Mouse (Mus musculus) hindbrain, embryonic 13.5 days (tissue): ENCODE measurements around the gene Zfp607b. TPM values are rescaled to one million over a fixed set of nuclear protein-coding genes. Genes with fewer than 3 reads are reported as not detected.

Experiments
- ATAC-seq: fragments of 200-750 bp; cut with Nextera tagmentation; 2 replicates; pipeline ENCODE4 v1.8.0; 2017; ENCODE audit warnings: moderate TSS enrichment; ENCODE audit not compliant: low FRiP score
- H3K27ac ChIP-seq: fragments of 300-500 bp; sonication (generic); 2 replicates; pipeline ENCODE4 v1.5.1; 2015; ENCODE audit warnings: inconsistent platforms, mild to moderate bottlenecking, moderate library complexity
- H3K27me3 ChIP-seq: fragments of 300-500 bp; sonication (generic); 2 replicates; pipeline ENCODE4 v1.6.1; 2015; ENCODE audit warnings: mild to moderate bottlenecking, inconsistent platforms
- H3K36me3 ChIP-seq: fragments of 300-500 bp; sonication (generic); 2 replicates; pipeline ENCODE4 v1.6.1; 2015; ENCODE audit warnings: mild to moderate bottlenecking, inconsistent platforms
- H3K4me1 ChIP-seq: fragments of 300-500 bp; sonication (generic); replicated peaks from 2 replicates; pipeline ENCODE4 v1.6.1; 2015; ENCODE audit warnings: inconsistent platforms
- H3K4me2 ChIP-seq: fragments of 300-500 bp; sonication (generic); 2 replicates; pipeline ENCODE4 v1.6.1; 2015; ENCODE audit warnings: inconsistent platforms, mild to moderate bottlenecking, moderate library complexity
- H3K4me3 ChIP-seq: fragments of 300-500 bp; sonication (generic); 2 replicates; pipeline ENCODE4 v1.5.1; 2015; ENCODE audit warnings: mild to moderate bottlenecking, inconsistent platforms
- H3K9ac ChIP-seq: fragments of 300-500 bp; sonication (generic); 2 replicates; pipeline ENCODE4 v1.6.1; 2015; ENCODE audit warnings: mild to moderate bottlenecking, inconsistent platforms
- H3K9me3 ChIP-seq: fragments of 300-500 bp; sonication (generic); 2 replicates; pipeline ENCODE4 v1.6.1; 2016; ENCODE audit warnings: inconsistent platforms
- WGBS: fragments of 180-500 bp; shearing (Covaris S2); methylation state at CpG from one replicate; pipeline ENCODE4 v1.1.7; 2015; 5-methylcytosine and 5-hydroxymethylcytosine counted together
- polyA plus RNA-seq: library from polyadenylated mRNA; unstranded; fragments of >200 nt; fragmentation: Nextera tagmentation; extraction: Ambion mirVana; gene quantifications from 2 replicates; pipeline ENCODE4 v1.2.1, GENCODE M21; 2015

Gene Zfp607b
- polyA plus RNA-seq, 1 experiment from 2014 or later = 10.8 TPM

GRCm38 (mm10) chr7:27687836-27688235 is 1.3 kb upstream of the Zfp607b start:
- 75% methylated on average over 3 of the region's 3 CpGs for WGBS
- Histone ChIP-seq H3K27ac (no peak overlapping the region), H3K9ac (0 out of 2 replicates have a peak overlapping the region, but pooled peaks have one; percentile 79), H3K36me3 (no peaks in the 10 kb centered on the region), H3K4me1 (peaks cover 18% of the 10 kb centered on the region), H3K4me2 (peak overlapping the region; percentile 76), H3K9me3 (no peaks in the 10 kb centered on the region), H3K4me3 (0 out of 2 replicates have a peak overlapping the region, but pooled peaks have one; percentile 50), H3K27me3 (peaks cover 2% of the 10 kb centered on the region; the same call in 1 of the 2 replicates)
- ATAC-seq = no peak

GRCm38 (mm10) chr7:27688246-27688788 is 823 bp upstream of the Zfp607b start:
- H3K9ac ChIP-seq = peak overlapping the region; percentile 79
- no peak for ATAC-seq

GRCm38 (mm10) chr7:27691076-27691475 is 1.9 kb downstream of the Zfp607b start:
- no peak overlapping the region for H3K4me2 ChIP-seq
- no peak for ATAC-seq
- peaks cover 11% of the 10 kb centered on the region for H3K36me3 ChIP-seq
- 45% methylated on average over 5 of the region's 5 CpGs for WGBS
- no peak overlapping the region for H3K9ac ChIP-seq
- H3K27ac ChIP-seq = no peak overlapping the region
- no peaks in the 10 kb centered on the region for H3K27me3 ChIP-seq
- no peak overlapping the region for H3K4me3 ChIP-seq
- H3K4me1 ChIP-seq = peaks cover 15% of the 10 kb centered on the region
- H3K9me3 ChIP-seq = no peaks in the 10 kb centered on the region

More at GRCm38 (mm10) chr7:27688246-27688788, 823 bp upstream of the Zfp607b start:
- peak overlapping the region; percentile 76 for H3K4me2 ChIP-seq
- H3K27me3 ChIP-seq = peaks cover 2% of the 10 kb centered on the region; the same call in 1 of the 2 replicates
- no peaks in the 10 kb centered on the region for H3K36me3 ChIP-seq
- WGBS = 35% methylated on average over 14 of the region's 14 CpGs
- H3K4me1 ChIP-seq = peaks cover 18% of the 10 kb centered on the region
- peak overlapping the region; percentile 88 for H3K27ac ChIP-seq
- no peaks in the 10 kb centered on the region for H3K9me3 ChIP-seq
- H3K4me3 ChIP-seq = peak overlapping the region; percentile 50

- Histone ChIP-seq H3K4me2 (no peak overlapping the region), H3K4me3 (no peak overlapping the region), H3K27ac (no peak overlapping the region), H3K4me1 (no peaks in the 10 kb centered on the region), H3K9ac (no peak overlapping the region), H3K27me3 (no peaks in the 10 kb centered on the region), H3K9me3 (no peaks in the 10 kb centered on the region), H3K36me3 (peaks cover 33% of the 10 kb centered on the region)
- WGBS = 31% methylated on average over 3 of the region's 3 CpGs
- no peak for ATAC-seq
These were observed 7.6 kb downstream of the Zfp607b start for GRCm38 (mm10) chr7:27696711-27697110.

- H3K9ac ChIP-seq = no peak overlapping the region
These were observed 21.3 kb downstream of the Zfp607b start for GRCm38 (mm10) chr7:27710402-27710801.

GRCm38 (mm10) chr7:27721951-27722350 is 32.8 kb downstream of the Zfp607b start:
- 95% methylated on average over 8 of the region's 8 CpGs for WGBS
- Histone ChIP-seq H3K9me3 (no peaks in the 10 kb centered on the region), H3K9ac (no peak overlapping the region), H3K4me2 (no peak overlapping the region), H3K27ac (no peak overlapping the region), H3K36me3 (no peaks in the 10 kb centered on the region), H3K4me1 (no peaks in the 10 kb centered on the region), H3K27me3 (no peaks in the 10 kb centered on the region), H3K4me3 (no peak overlapping the region)
- ATAC-seq = no peak

More at GRCm38 (mm10) chr7:27710402-27710801, 21.3 kb downstream of the Zfp607b start:
- no peak overlapping the region for H3K4me3 ChIP-seq
- no peaks in the 10 kb centered on the region for H3K27me3 ChIP-seq
- H3K36me3 ChIP-seq = peaks cover 7% of the 10 kb centered on the region; the same call in 1 of the 2 replicates
- no peaks in the 10 kb centered on the region for H3K4me1 ChIP-seq
- H3K27ac ChIP-seq = no peak overlapping the region
- H3K4me2 ChIP-seq = no peak overlapping the region
- peaks cover 18% of the 10 kb centered on the region for H3K9me3 ChIP-seq
- whole genome bisulfite sequencing = 84% methylated on average over 7 of the region's 7 CpGs
- ATAC-seq = no peak

GRCm38 (mm10) chr7:27725566-27726538 is 36.7 kb downstream of the Zfp607b start:
- H3K9ac ChIP-seq = peak overlapping the region; percentile 7; the same call in 1 of the 2 replicates
- H3K9me3 ChIP-seq = no peaks in the 10 kb centered on the region
- H3K4me3 ChIP-seq = no peak overlapping the region
- H3K27ac ChIP-seq = peak overlapping the region; percentile 78
- peak; percentile 79 for ATAC-seq
- no peaks in the 10 kb centered on the region for H3K36me3 ChIP-seq
- WGBS = 42% methylated on average over 12 of the region's 12 CpGs
- H3K4me2 ChIP-seq = peak overlapping the region; percentile 29; the same call in 1 of the 2 replicates
- H3K4me1 ChIP-seq = 0 out of 2 replicates have a peak, but pooled peaks cover 1% of the 10 kb centered on the region
- H3K27me3 ChIP-seq = no peaks in the 10 kb centered on the region

- no peaks in the 10 kb centered on the region for H3K27me3 ChIP-seq
- no peak overlapping the region for H3K4me2 ChIP-seq
- no peak overlapping the region for H3K9ac ChIP-seq
- no peaks in the 10 kb centered on the region for H3K36me3 ChIP-seq
- no peak overlapping the region for H3K27ac ChIP-seq
- no peak overlapping the region for H3K4me3 ChIP-seq
- no peak for ATAC-seq
- peaks cover 5% of the 10 kb centered on the region for H3K4me1 ChIP-seq
- 60% methylated on average over 2 of the region's 2 CpGs for WGBS
- H3K9me3 ChIP-seq = no peaks in the 10 kb centered on the region
These were observed 38.3 kb downstream of the Zfp607b start for GRCm38 (mm10) chr7:27727471-27727870.

GRCm38 (mm10) chr7:27731281-27731883 is 42.2 kb downstream of the Zfp607b start, which contains the start of gene Zfp60:
TSS of gene Zfp60 (plus strand) at chr7:27731389.
- Histone ChIP-seq H3K4me3 (peak within 1 kb of the TSS; percentile 70), H3K4me1 (peaks cover 41% of the 10 kb centered on the region), H3K9ac (peak within 1 kb of the TSS; percentile 91), H3K27me3 (no peaks in the 10 kb centered on the region), H3K27ac (peak within 1 kb of the TSS; percentile 98), H3K4me2 (peak within 1 kb of the TSS; percentile 67), H3K9me3 (no peaks in the 10 kb centered on the region), H3K36me3 (no peaks in the 10 kb centered on the region)
- ATAC-seq = peak; percentile 92
- under 1% methylated on average over 35 of the region's 35 CpGs for WGBS

GRCm38 (mm10) chr7:27731946-27732345 is 42.8 kb downstream of the Zfp607b start:
- WGBS = 1% methylated on average over 12 of the region's 12 CpGs
- peaks cover 41% of the 10 kb centered on the region for H3K4me1 ChIP-seq
- H3K4me2 ChIP-seq = peak overlapping the region; percentile 67
- no peaks in the 10 kb centered on the region for H3K36me3 ChIP-seq
- ATAC-seq = peak; percentile 6; the same call in 1 of the 2 replicates
- peak overlapping the region; percentile 70 for H3K4me3 ChIP-seq
- H3K27me3 ChIP-seq = no peaks in the 10 kb centered on the region
- H3K9ac ChIP-seq = peak overlapping the region; percentile 91
- H3K27ac ChIP-seq = peak overlapping the region; percentile 98
- H3K9me3 ChIP-seq = no peaks in the 10 kb centered on the region

- ATAC-seq = no peak
- Histone ChIP-seq H3K36me3 (peaks cover 3% of the 10 kb centered on the region; the same call in 1 of the 2 replicates), H3K27me3 (no peaks in the 10 kb centered on the region), H3K9me3 (no peaks in the 10 kb centered on the region), H3K4me3 (peak overlapping the region; percentile 70), H3K27ac (peak overlapping the region; percentile 98), H3K4me1 (peaks cover 41% of the 10 kb centered on the region), H3K4me2 (peak overlapping the region; percentile 67), H3K9ac (peak overlapping the region; percentile 91)
- 54% methylated on average over 6 of the region's 6 CpGs for WGBS
These were observed 43.4 kb downstream of the Zfp607b start for GRCm38 (mm10) chr7:27732508-27732907.

- no peaks in the 10 kb centered on the region for H3K9me3 ChIP-seq
- peak overlapping the region; percentile 67 for H3K4me2 ChIP-seq
- 13% methylated on average over 5 of the region's 5 CpGs for WGBS
- peak overlapping the region; percentile 49 for H3K27ac ChIP-seq
- peak overlapping the region; percentile 3; the same call in 1 of the 2 replicates for H3K4me3 ChIP-seq
- H3K4me1 ChIP-seq = peaks cover 41% of the 10 kb centered on the region
- peaks cover 28% of the 10 kb centered on the region for H3K36me3 ChIP-seq
- no peak for ATAC-seq
- H3K9ac ChIP-seq = peak overlapping the region; percentile 53
- no peaks in the 10 kb centered on the region for H3K27me3 ChIP-seq
These were observed 46.3 kb downstream of the Zfp607b start for GRCm38 (mm10) chr7:27735457-27735856.
